Mouse (Mus musculus): Measurements from ENCODE around the gene Elmo2.
A peak's percentile ranks its signal among the peaks of the same experiment; 100 is the strongest.

The Elmo2 gene

DNA sequence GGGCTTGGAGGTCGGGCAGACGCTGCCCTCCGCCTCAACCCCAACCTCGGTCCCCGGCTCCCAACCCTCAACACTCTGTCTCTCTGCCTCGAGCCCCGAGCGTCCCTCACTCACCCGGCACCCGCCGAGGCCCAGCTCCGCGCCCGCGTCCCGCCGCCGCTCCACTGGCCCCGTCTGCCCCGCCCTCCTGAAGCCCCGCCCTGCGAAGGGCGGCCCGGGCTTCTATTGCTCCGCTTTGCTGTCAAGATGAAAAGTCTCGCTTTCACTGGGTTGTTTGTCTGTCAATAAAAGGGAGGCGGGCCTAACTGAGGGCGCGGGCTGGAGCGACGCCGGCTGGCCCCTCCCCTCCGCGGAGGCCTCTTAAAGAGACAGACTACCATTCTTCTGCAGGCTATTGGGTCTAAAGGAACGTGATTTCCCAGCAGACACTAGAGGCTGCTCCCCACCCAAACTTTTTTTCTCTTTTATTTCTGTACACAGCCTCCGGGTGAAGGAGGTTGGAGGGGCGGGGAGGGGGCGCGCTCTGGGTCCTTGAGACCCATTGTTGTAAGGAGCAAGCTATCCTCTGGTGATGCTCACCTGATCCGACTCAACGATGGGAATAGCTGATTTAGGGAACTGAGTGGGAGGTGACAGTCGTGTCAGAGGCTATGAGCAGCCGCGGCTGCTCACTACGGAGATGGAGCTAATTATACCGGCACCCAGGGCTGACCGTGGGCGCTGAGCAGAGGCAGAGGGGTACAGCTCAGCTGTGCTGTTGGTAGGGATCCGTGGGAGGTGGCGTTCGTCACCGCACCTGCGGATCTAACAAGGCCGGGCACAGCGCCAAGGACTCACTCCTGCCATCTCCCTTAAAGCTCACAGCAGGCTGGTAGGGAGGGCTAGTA is at the start of gene Elmo2:
Gene Elmo2, minus strand, starts transcription at position 176 of the 887 bp plus-strand sequence.
- peak; percentile 99 for DNase-seq

DNA sequence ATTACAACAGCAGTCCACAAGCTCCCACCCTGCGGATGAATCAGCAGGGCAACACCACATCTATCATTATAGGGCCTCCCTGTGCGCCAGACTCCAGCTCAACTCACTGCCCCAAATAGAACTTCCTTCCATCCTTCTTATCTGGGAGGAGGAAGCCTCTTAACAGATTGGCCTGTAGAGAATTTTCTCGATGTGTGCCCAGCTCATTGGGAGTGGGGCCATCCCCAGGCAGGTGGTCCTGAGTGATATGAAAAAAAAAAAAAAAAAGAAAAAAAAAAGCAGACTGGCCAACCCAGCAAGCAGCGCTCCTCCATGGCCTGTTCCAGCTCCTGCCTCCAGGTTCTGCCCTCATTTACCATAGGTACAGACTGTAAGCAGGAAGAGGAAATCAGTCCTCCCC is 49.7 kb upstream of the Elmo2 start:
- DNase-seq = no peak

DNA sequence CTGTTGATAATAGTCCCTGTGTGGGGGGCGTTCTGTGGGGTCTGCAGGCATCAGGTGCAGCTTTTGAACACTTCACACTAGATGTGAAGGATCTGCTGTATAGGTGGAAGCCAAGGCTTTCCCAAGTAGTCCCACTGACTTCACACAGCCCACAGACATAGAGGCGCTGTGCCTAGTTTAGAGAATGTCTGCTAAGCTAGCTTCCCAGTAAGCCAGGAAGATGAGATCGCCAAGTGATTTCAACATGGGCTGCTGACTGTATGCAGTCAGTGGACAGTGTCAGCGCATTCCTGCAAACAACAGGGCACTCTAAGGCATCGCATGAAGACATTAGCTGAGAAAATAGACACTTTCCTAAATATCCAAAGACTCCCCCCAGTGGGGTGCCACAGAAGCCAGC is 49.2 kb upstream of the Elmo2 start:
- no peak for DNase-seq

DNA sequence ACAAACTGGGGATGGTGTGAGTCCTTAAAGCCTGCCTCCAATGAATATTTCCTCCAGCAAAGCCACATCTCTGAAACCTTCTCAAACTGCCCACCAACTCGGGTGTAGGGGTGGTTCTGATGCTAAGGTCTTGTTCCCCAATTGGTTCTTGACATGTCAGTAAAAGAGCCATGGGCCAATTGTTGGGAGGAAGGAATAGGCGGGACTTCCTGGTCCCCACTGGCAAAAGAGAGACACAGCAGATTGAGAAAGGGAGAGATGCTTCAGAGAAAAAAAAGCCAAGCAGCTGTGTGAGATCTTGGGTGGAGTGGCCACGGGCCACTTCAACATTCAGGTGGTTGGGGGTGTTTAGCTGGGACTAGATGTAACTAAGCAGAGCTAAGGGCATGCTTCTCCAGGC is 44.8 kb upstream of the Elmo2 start:
- no peak for DNase-seq

DNA sequence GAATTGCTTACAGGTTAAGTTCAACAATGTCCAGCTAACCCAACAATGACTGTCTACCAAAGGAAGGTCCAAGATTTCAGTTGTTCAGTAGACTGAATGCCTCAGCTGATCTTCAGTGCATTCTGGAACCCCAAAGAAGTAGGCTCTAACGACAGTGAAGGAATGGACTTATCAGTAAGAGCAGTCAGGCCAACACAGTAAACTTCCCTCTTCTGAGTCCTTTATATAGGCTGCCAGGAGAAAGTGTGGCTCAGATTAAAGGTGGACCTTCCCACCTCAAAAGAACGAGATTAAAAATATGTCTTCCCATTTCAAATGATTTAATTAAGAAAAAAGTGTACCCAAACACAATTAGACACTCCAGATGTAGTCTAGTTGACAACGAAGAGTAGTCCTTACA is 44.1 kb upstream of the Elmo2 start:
- DNase-seq = no peak

DNA sequence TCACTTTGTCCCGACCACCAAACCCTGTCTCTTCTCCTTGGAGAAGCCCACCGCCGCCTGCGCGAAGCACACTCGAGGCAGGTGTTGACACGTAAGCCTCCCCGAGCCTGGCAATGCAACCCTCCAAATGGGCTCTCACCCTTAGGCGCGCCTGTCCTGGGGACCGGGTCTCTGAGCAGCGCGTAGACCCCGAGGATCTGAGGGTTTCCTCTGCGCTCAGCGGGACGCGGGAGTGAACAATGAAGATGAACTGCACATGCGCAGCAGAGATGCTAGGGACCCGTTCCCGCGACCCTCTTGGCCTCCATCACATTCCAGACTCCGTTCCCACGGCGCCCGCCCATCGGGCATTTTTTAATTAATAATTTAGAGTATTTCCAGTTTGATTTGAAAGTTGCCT is 42.2 kb upstream of the Elmo2 start, which contains the start of gene Zfp663:
Gene Zfp663, minus strand, starts transcription at position 234 of the 400 bp plus-strand sequence.
- no peak for DNase-seq

DNA sequence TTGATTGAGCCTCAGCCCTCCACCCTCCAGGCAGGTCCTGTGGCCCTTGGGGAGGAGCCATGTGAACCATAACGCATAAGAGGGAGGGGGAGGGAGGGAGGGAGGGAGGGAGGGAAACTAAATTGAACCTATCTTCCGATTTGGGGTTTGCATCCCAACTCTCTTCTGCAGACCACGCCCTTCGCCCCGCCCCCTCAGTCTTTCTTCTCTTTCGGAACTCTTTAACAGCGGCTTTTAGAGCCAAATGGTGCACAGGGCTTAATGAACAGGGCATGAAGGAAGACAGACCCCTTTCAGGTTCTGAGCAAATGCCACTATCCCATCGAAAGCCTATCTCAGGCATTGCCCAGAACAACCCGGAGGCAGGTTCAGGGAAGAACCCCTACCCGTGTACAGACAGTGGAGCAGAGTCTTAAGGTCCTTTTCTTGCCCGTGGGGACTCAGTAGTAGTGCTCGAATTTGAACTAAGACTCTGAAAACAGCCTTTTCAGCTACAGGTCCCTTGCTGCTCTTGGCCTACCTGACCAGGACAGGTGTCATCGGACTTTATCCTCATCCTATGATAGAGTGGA is 41.7 kb upstream of the Elmo2 start:
- no peak for DNase-seq

DNA sequence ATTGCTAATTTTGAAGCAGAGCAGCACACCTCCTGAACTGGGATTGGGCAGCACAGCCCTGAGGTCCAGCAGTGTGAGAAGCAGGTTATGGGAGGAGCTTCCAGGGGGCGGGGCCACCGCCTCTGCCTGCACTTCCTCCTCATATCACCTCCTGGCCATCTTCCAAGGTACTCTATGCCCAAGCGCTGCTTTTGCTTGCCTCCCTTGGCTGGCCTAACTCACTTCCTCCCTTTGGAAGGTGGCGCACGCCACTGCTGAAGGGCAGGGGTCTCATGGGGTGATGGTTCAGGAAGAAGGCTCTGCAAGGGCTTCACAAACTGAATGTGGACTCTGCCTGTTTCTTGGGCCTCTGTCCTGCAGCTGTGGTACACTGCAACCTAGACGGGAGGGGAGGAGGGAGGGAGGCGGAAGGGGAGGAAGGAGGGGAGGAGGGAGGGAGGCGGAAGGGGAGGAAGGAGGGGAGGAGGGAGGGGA is 40.8 kb upstream of the Elmo2 start:
- DNase-seq = no peak

DNA sequence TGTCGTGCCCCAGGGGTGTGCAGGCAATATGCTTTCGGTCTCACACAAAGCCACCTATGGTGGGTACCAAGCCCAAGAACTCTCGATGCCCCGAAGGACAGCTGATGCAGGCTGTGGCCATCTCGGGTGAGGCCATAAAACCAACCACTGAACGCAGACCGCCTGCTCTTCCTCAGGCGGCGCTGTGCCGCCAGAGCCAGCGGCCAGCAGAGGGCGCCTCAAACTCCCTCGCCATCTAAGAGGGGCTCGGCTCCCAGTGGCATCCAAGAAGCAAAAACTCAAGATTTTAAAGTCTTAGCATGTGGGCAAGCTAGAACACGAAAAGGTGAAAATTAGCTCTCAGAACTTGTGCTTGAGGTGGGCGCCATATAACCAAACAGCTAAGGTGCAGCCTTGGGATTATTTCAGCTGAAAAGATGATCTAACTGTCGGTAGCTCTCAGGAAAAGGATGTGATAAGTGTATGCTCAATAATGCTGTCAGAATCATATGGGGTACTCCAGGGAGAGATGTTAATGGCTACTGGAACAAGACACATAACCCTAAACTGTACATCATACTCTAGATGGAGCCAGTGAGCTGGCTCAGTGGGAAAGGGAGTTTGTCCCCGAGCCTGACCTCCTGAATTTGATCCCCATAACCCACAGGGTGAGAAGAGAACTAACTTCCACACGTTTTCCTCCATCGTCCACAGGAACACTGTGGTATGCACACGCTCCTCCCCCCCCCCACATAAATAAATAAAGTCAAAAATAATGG is 38.2 kb upstream of the Elmo2 start:
- peak; percentile 41 for DNase-seq

DNA sequence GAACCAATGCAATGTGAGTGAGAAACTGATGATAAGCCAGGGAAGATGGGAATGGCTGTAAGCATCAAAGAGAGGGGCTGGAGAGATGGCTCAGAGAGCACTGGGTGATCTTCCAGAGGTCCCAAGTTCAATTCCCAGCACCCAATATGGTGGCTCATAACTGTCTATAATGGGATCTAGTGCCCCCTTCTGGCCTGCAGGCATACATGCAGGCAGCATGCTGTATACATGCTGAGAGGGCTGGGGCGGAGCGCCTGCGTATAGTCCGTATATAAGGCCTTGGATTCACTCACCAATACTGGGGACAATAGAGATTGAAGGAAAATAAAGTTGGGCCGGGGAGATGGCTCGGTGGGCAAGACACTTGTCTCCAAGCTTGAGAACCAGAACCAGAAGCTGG is 37.0 kb upstream of the Elmo2 start:
- DNase-seq = no peak

DNA sequence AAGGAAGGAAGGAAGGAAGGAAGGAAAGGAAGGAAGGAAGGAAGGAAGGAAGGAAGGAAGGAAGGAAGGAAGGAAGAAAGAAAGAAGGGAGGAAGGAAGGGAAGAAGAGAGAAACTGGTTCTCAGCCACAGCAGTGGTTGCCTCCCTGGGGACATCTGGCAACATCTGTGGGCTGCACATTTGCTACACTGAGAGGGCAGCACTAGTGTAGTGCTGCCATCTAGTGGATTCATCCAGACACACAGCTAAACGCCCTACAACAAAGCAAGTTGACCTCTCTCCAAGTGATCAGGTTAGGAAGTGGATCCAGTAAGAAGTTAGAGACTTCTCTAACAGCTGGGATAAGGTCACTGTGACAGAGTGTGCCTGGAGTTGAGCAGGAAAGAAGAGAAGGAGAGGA is 34.6 kb upstream of the Elmo2 start:
- no peak for DNase-seq

DNA sequence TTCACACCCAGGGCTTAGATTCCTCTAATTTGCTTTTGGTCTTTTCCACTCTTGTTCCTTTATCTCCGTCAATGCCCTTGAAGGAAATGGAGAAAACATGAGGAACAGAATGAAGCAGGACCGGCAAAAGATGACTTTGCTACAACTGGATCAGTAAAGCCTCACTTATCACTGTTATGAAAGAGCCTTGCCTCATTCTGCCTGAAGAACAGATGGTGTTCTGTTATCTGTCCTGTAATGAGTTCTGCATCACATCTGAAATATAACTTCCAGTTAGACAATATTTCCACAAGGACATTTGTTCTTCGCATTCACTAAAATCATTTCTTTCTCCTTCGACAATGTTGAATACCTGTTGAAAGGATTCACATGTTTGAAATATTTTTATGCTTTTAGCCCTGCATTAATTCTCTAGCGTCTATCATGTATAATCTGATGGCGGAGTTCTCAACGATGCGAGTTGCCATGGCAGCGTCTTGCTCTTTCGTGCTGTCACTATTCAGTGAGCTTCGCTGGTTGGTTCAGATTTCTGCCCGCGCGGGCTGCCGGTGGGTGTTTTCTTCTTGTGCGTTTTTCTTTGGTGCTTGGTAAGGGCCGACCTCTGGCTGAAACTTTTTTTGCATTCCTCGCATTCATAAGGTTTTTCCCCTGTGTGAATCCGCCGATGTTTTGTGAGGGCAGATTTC is 25.7 kb upstream of the Elmo2 start:
- no peak for DNase-seq

DNA sequence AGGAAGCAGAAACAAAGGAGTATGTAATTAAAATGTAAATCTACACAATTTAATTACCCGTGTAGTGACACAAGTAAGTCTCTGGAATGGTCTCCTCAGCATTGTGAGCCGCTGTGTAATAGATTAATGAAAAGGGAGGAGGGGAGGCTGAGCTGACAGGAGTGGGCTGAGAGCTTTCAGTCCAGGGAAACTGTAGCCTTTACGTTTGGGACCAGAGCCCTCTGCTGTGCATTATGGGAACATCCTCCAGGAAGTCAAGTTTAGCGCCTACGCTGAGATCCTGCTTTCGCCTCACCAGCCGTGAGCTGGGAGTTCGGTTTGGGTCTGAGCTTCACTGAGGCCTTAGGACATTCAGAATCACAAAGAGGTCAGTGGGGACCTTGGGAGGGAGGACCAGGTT is 23.2 kb upstream of the Elmo2 start:
- DNase-seq = no peak

DNA sequence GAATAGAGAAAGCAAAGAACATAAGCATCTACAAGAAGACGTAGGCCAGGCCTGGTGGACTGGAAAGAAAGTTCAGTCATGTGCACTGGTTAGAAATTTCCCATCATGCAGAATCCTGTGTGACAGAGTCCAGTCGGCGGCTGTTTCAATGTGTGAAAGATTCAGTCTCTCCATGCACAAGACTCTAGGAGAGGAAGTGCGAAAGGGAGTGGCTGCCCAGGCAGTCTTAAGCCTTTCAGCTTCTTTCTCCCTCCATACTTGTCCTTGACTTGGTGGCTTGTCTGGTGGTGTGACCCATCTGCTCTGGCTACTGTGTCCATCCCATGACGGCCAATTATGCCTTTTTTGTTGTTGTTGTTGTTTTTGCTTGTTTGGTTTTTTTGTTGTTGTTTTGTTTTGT is 19.9 kb upstream of the Elmo2 start:
- DNase-seq = no peak

DNA sequence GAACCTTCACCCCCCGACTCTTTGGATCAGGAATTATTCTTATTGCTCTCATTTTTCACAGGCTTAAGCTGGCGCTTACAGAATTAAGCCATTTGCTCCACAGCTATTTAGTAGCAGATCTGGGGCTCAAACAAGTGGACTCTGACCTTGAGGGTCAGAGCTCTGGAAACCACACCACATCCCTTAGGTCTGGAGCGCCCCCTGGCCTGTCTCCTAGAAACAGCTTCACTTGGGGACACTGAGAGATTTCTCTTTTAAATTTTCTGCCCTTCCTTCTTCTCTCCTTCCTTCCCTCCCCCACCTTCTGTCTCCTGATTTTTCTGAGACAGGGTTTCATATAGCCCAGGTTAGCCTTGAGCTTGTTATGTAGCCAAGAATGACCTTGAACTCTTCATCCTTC is 10.9 kb upstream of the Elmo2 start:
- DNase-seq = no peak

DNA sequence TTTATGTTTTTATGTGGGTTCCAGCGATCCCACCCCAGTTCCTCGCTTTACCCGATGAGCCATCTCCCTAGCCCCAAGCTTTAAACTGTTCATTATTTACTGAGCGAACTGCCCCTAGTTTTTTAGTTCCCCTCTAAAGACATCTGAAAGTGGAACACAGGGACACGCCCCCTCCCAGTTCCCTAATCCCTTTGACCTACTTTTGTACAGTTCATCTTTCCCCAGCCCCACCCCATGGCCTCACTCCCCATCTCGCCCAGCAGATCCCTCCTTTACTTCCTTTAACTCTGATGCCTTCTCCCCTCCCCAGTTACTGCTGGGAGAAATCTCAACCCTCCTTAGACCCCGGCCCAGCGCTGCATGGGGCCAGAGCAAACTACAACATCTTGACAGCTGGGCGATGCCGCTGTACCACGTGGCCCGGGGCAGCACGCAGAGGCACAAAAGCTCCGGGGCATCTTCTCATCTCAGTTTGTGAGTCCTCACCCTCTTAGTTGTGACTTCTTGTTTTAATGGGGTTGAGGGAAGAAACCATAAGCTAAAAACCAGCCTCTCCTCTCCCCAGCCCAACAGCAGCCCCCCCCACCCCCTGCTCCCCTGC is 6.4 kb upstream of the Elmo2 start:
- no peak for DNase-seq

DNA sequence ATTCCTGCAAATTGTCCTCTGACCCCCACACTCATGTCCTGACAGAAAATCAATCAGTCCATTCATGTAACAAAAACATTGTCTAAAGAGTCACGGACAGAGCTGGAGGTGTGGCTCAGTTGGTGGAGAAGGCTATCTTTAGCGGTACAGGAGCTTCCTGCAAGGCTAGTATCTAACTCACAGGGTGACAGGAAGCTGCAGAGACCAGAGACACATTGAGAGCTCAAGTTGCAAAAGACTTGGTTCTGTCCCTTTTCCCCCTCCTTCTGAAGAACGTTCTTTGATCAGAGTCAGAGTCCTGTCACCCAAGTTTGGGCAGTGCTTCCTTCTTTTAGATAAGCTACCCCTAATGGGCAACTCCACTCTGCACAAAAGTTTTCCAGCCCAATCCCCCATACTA is 3.4 kb upstream of the Elmo2 start:
- no peak for DNase-seq

DNA sequence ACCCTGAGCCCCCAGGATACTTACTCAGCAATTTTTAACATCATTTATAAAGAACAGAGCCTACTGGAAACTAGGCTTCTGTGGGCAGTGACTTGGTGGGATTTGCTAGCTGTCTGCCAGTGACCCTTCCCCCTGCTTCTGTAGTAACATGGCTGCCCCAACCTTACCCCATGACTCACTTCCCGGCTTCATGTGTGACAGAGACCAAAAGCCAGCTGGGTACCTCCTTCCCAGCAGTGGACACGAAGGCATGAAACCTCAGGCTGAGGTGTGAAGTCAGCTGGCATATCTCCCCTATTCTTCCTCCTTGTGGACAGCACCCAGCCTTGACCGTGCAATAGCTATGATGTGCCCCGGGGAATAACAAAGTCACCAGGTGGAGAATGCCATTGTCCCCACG is 2.5 kb upstream of the Elmo2 start:
- DNase-seq = no peak

DNA sequence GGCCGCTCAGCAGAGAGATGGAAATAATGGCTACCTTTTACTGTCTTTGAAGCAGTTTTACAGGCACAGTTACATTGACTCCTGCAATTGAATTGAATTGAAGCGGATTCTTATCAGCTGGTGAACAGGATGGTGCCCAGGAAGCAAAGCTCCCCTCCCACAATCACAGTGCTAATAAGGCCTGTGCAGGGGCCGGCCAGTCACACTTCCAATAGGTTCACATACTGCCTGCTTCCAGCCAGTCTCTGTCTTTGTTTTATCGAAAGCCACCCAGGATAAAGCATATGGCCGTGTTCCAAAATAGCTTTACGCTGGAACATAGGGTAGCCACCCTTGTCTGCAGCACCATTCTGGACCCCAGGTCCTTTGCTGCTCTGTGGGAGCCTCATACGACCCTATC is 1.1 kb upstream of the Elmo2 start:
- DNase-seq = peak; percentile 52

DNA sequence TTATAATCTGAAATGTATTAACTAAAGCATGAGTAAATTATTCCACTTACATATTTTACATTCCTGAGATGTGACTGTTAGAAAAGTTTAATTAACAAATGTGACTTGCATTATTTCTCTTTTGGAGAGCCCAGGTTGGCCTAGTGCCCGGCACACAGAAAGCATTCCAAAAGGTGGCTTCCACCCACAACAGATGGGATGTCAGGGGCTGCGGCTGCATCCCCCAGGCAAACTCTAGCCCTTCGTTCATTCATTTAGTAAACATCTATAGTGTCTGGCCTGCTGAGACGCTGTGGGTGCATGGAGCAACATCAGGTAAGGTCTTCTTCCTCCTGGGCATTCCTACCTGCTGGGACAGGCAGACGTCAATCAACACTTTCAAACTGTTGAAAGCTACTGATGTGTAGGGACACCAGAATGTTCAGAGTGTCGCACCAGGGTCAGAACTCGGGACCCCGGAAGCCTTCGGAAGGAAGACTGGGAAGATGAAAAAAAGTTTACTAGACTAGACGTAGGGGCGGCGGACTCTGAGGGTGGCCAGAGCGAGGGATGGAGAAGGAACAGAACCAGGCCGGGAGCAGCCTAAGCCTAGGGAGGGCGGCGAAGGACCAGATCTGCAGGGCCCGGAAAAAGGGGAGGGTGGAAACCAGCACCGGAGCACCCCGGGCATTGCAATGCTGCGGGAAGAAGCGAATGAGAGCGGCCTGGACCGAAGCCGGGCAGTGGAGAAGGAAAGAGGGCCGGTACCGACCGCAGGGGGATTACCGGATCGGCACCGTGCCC is 567 bp downstream of the Elmo2 start:
- DNase-seq = peak; percentile 66

DNA sequence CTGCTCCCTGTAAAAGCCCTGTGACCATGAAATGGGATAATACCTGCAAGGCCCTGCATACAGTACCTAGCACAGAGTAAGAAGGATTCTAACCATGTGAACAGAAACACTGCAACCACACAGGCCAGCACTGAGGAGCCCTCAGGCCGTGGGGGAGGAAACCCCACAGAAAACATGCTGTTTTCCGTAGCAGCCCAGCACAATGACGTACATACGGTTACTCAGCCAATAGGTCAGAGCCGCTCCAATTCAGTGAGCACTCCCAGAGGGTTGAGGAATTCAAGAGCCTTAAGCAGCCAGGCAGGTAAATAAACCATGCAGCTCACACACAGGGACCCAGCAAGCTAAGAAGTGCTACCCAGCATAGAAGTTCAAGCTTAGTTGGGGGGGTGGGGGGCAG is 2.4 kb downstream of the Elmo2 start:
- peak; percentile 66 for DNase-seq

DNA sequence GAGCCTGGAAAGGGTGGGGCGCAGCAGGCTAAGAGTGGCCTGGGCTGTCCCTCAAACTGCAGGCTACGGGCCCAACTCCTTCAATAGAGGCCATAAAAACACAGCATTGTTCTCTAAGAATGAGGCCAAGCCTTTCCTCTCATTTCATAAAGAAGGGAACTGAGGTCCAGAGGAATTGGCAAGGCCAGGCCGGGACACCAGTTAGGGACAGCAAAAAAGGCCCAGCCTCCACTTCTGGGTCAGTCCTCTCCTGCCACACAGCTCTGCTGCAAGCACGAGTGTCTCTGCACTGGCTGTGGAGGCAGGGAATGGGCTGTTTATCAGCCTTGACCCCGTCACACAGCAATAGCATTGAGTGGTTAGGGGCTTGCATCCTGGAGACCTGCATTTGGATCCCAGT is 2.8 kb downstream of the Elmo2 start:
- DNase-seq = peak; percentile 60
